Mouse (Mus musculus) MEL (cell line): ENCODE measurements around the gene Naif1. TPM values are rescaled to one million over a fixed set of nuclear protein-coding genes. Genes with fewer than 3 reads are reported as not detected.

Experiments
- DNase-seq: peaks from one replicate; pipeline ENCODE4 v3.0.0; 2011; ENCODE audit warnings: low read depth, low spot score
- H3K27ac ChIP-seq: 2 replicates; pipeline ENCODE4 v1.5.1; 2012; ENCODE audit warnings: low read depth, mild to moderate bottlenecking, control low read depth, low read length, moderate library complexity; ENCODE audit not compliant: control insufficient read depth
- H3K27me3 ChIP-seq, 2 experiments: fragments of 150-350 bp in 1 of 2; sonication (generic) in 1 of 2; 2 replicates each; pipeline ENCODE4 v1.6.1; 2012; ENCODE audit warnings: low read length in 2 of 2, mild to moderate bottlenecking in 2 of 2, improper control_type of control experiment in 1 of 2, moderate library complexity in 1 of 2; ENCODE audit not compliant: insufficient read depth in 2 of 2, control insufficient read depth in 1 of 2
- H3K36me3 ChIP-seq, 2 experiments: 2 replicates each; pipeline ENCODE4 v1.6.1; 2012 to 2014; ENCODE audit warnings: low read length in 2 of 2, improper control_type of control experiment in 1 of 2, inconsistent platforms in 1 of 2, mild to moderate bottlenecking in 1 of 2; ENCODE audit not compliant: insufficient read depth in 2 of 2, control insufficient read depth in 1 of 2
- H3K4me1 ChIP-seq, 2 experiments: fragments of 150-350 bp in 1 of 2; sonication (generic) in 1 of 2; 2 replicates each; pipeline ENCODE4 v1.6.1; 2012; ENCODE audit warnings: low read length in 2 of 2, improper control_type of control experiment in 1 of 2, mild to moderate bottlenecking in 1 of 2; ENCODE audit not compliant: insufficient read depth in 2 of 2, control insufficient read depth in 1 of 2
- H3K4me3 ChIP-seq, 2 experiments: fragments of 150-350 bp in 1 of 2; sonication (generic) in 1 of 2; 2 replicates each; pipeline ENCODE4 v1.5.1; 2012; ENCODE audit warnings: low read depth in 2 of 2, low read length in 2 of 2, mild to moderate bottlenecking in 2 of 2, moderate library complexity in 2 of 2, control low read depth in 1 of 2, improper control_type of control experiment in 1 of 2; ENCODE audit not compliant: control insufficient read depth in 1 of 2, insufficient read depth in 1 of 2
- H3K79me2 ChIP-seq: 2 replicates; pipeline ENCODE4 v1.6.1; 2012; ENCODE audit warnings: mild to moderate bottlenecking, low read length, moderate library complexity; ENCODE audit not compliant: control insufficient read depth, poor library complexity, insufficient read depth
- H3K9ac ChIP-seq: 2 replicates; pipeline ENCODE4 v1.6.1; 2012; ENCODE audit warnings: low read depth, mild to moderate bottlenecking, control low read depth, low read length, moderate library complexity; ENCODE audit not compliant: control insufficient read depth, poor library complexity, severe bottlenecking
- H3K9me3 ChIP-seq: fragments of 150-350 bp; sonication (generic); replicated peaks from 2 replicates; pipeline ENCODE4 v1.6.1; 2012; ENCODE audit warnings: mild to moderate bottlenecking, low read length, improper control_type of control experiment, moderate library complexity; ENCODE audit not compliant: insufficient read depth
- BHLHE40 ChIP-seq: IDR thresholded peaks from 2 replicates; pipeline ENCODE4 v1.6.1; 2012; ENCODE audit warnings: low read depth, mild to moderate bottlenecking, inconsistent platforms, low read length, improper control_type of control experiment, borderline replicate concordance
- CHD1 ChIP-seq: IDR thresholded peaks from 2 replicates; pipeline ENCODE4 v1.6.1; 2012; ENCODE audit warnings: low read depth, mild to moderate bottlenecking, inconsistent platforms, low read length, improper control_type of control experiment
- ELF1 ChIP-seq: IDR thresholded peaks from 2 replicates; pipeline ENCODE4 v1.6.1; 2014; ENCODE audit warnings: low read depth, mild to moderate bottlenecking, inconsistent platforms, low read length, improper control_type of control experiment, moderate library complexity
- EP300 ChIP-seq, 2 experiments: IDR thresholded peaks; 2 replicates each; pipeline ENCODE4 v1.6.1; 2011; ENCODE audit warnings: improper control_type of control experiment in 2 of 2, low read length in 2 of 2, low read depth in 1 of 2, mild to moderate bottlenecking in 1 of 2
- GABPA ChIP-seq: IDR thresholded peaks from 2 replicates; pipeline ENCODE4 v1.6.1; 2012; ENCODE audit warnings: low read depth, mild to moderate bottlenecking, inconsistent platforms, low read length, improper control_type of control experiment, moderate library complexity
- HCFC1 ChIP-seq: IDR thresholded peaks from 2 replicates; pipeline ENCODE4 v1.6.1; 2012; ENCODE audit warnings: low read depth, mild to moderate bottlenecking, inconsistent platforms, low read length, improper control_type of control experiment, moderate library complexity
- JUND ChIP-seq: IDR thresholded peaks from 2 replicates; pipeline ENCODE4 v1.6.1; 2011; ENCODE audit warnings: low read depth, mild to moderate bottlenecking, improper control_type of control experiment, low read length
- KAT2A ChIP-seq: conservative IDR thresholded peaks from 2 replicates; pipeline ENCODE4 v1.6.1; 2012; ENCODE audit warnings: low read depth, low read length, improper control_type of control experiment, inconsistent platforms
- MAFK ChIP-seq: IDR thresholded peaks from 2 replicates; pipeline ENCODE4 v1.6.1; 2011; ENCODE audit warnings: low read depth, mild to moderate bottlenecking, low read length, improper control_type of control experiment, borderline replicate concordance
- MAX ChIP-seq: IDR thresholded peaks from 2 replicates; pipeline ENCODE4 v1.6.1; 2011; ENCODE audit warnings: low read length, improper control_type of control experiment
- MAZ ChIP-seq: IDR thresholded peaks from 2 replicates; pipeline ENCODE4 v1.6.1; 2012; ENCODE audit warnings: low read depth, mild to moderate bottlenecking, inconsistent platforms, low read length, improper control_type of control experiment
- MXI1 ChIP-seq: IDR thresholded peaks from 2 replicates; pipeline ENCODE4 v1.6.1; 2011; ENCODE audit warnings: mild to moderate bottlenecking, low read depth, low read length, improper control_type of control experiment
- MYB ChIP-seq: IDR thresholded peaks from 2 replicates; pipeline ENCODE4 v1.6.1; 2011; ENCODE audit warnings: mild to moderate bottlenecking, low read depth, low read length, improper control_type of control experiment
- MYC ChIP-seq: IDR thresholded peaks from 2 replicates; pipeline ENCODE4 v1.6.1; 2011; ENCODE audit warnings: low read depth, mild to moderate bottlenecking, low read length, improper control_type of control experiment, moderate library complexity
- NELFE ChIP-seq: IDR thresholded peaks from 2 replicates; pipeline ENCODE4 v1.6.1; 2011; ENCODE audit warnings: low read depth, low read length, improper control_type of control experiment
- POLR2A ChIP-seq, 2 experiments: IDR thresholded peaks; 2 replicates each; pipeline ENCODE4 v1.6.1; 2011 to 2012; ENCODE audit warnings: low read length in 2 of 2, mild to moderate bottlenecking in 2 of 2, control low read depth in 1 of 2, improper control_type of control experiment in 1 of 2, low read depth in 1 of 2, moderate library complexity in 1 of 2; ENCODE audit not compliant: control insufficient read depth in 1 of 2, insufficient read depth in 1 of 2, poor library complexity in 1 of 2
- POLR2AphosphoS2 ChIP-seq: IDR thresholded peaks from 2 replicates; pipeline ENCODE4 v1.6.1; 2011; ENCODE audit warnings: low read length, improper control_type of control experiment
- SIN3A ChIP-seq: IDR thresholded peaks from 2 replicates; pipeline ENCODE4 v1.6.1; 2012; ENCODE audit warnings: low read length, improper control_type of control experiment, inconsistent platforms
- TAL1 ChIP-seq: IDR thresholded peaks from 2 replicates; pipeline ENCODE4 v1.6.1; 2012; ENCODE audit warnings: mild to moderate bottlenecking, inconsistent platforms, low read length, moderate library complexity, mixed read lengths
- TCF12 ChIP-seq: IDR thresholded peaks from 2 replicates; pipeline ENCODE4 v1.6.1; 2014; ENCODE audit warnings: low read depth, mild to moderate bottlenecking, inconsistent platforms, low read length, improper control_type of control experiment, moderate library complexity
- UBTF ChIP-seq: IDR thresholded peaks from 2 replicates; pipeline ENCODE4 v1.6.1; 2012; ENCODE audit warnings: low read depth, mild to moderate bottlenecking, inconsistent platforms, low read length, improper control_type of control experiment, moderate library complexity, borderline replicate concordance; ENCODE audit not compliant: insufficient read depth
- ZC3H11A ChIP-seq: IDR thresholded peaks from 2 replicates; pipeline ENCODE4 v1.6.1; 2012; ENCODE audit warnings: low read depth, mild to moderate bottlenecking, inconsistent platforms, low read length, improper control_type of control experiment
- ZNF384 ChIP-seq: IDR thresholded peaks from 2 replicates; pipeline ENCODE4 v1.6.1; 2012; ENCODE audit warnings: low read depth, mild to moderate bottlenecking, inconsistent platforms, low read length, improper control_type of control experiment
- polyA plus RNA-seq, 2 experiments: library from polyadenylated mRNA; stranded (reverse) in 1 of 2; unstranded in 1 of 2; fragments of >175 nt in 1 of 2; fragments of >200 nt in 1 of 2; gene quantifications; 2 replicates each; pipeline versions ENCODE4 v1.2.1 to v1.2.4; 2012; ENCODE audit warnings: low replicate concordance in 2 of 2, low read depth in 1 of 2; ENCODE audit not compliant: insufficient read length in 2 of 2, insufficient read depth in 1 of 2, missing spikeins in 1 of 2
- total RNA-seq: library from RNA; depleted of rRNA; stranded (reverse); fragments of 300-350 nt; gene quantifications from 2 replicates; pipeline ENCODE4 v1.2.3, GENCODE M21; 2012

The Naif1 gene
- total and polyA plus RNA-seq, 3 experiments = 4.9 to 8.5 TPM; not detected in 1

GRCm38 (mm10) chr2:32426141-32426540 lies 24.1 kb upstream of the Naif1 start (continued):
- TF ChIP-seq ZNF384 = no peak
- no peak for TF ChIP-seq MYC
- no peak for TF ChIP-seq JUND
- no peak for TF ChIP-seq BHLHE40

- H3K4me3 ChIP-seq = no peak overlapping the region
- DNase-seq = no peak
- H3K9ac ChIP-seq = no peak overlapping the region
- H3K4me1 ChIP-seq = peaks cover 19 to 32% of the 10 kb centered on the region in 2 experiments
- H3K36me3 ChIP-seq = peaks cover 0 to 22% of the 10 kb centered on the region in 2 experiments; a peak in 3 of 4 replicates
- TF ChIP-seq TCF12 (no peak), HCFC1 (no peak), ZNF384 (no peak), CHD1 (no peak), TAL1 (no peak), SIN3A (no peak), ZC3H11A (no peak), MYB (no peak), NELFE (no peak), MAZ (no peak), MAFK (no peak), KAT2A (no peak), EP300 (IDR thresholded peaks at IDR 0.05; ENCODE audit: low read depth in 1 of 2, low read length in 2 of 2) (no peak), GABPA (no peak)
- H3K79me2 ChIP-seq = peaks cover 19% of the 10 kb centered on the region
- H3K27ac ChIP-seq = no peak overlapping the region
- no peaks in the 10 kb centered on the region for H3K27me3 ChIP-seq
- H3K9me3 ChIP-seq = no peaks in the 10 kb centered on the region
Observed at GRCm38 (mm10) chr2:32427720-32428119, 22.5 kb upstream of the Naif1 start.

- peak; percentile 21 for DNase-seq
- no peaks in the 10 kb centered on the region for H3K9me3 ChIP-seq
- H3K79me2 ChIP-seq = peaks cover 20% of the 10 kb centered on the region
- H3K9ac ChIP-seq = no peak overlapping the region
- H3K4me1 ChIP-seq = peaks cover 17 to 26% of the 10 kb centered on the region in 2 experiments
- no peak overlapping the region for H3K27ac ChIP-seq
- H3K4me3 ChIP-seq = no peak overlapping the region
- H3K27me3 ChIP-seq = no peaks in the 10 kb centered on the region
- TF ChIP-seq GABPA (no peak), POLR2A (IDR thresholded peaks at IDR 0.05; ENCODE audit: control insufficient read depth in 1 of 2, insufficient read depth in 1 of 2, low read depth in 1 of 2, low read length in 2 of 2, poor library complexity in 1 of 2) (no peak), BHLHE40 (no peak), UBTF (no peak), NELFE (no peak), TCF12 (no peak), HCFC1 (no peak), MXI1 (no peak), ELF1 (no peak), ZNF384 (no peak), POLR2AphosphoS2 (no peak), EP300 (IDR thresholded peaks at IDR 0.05; ENCODE audit: low read depth in 1 of 2, low read length in 2 of 2) (no peak), MAX (no peak)
- H3K36me3 ChIP-seq = peaks cover 0 to 17% of the 10 kb centered on the region in 2 experiments; a peak in 3 of 4 replicates
Observed at GRCm38 (mm10) chr2:32428262-32428722, 22.0 kb upstream of the Naif1 start.
